Mouse (Mus musculus): ENCODE data around the gene Dnaaf5.

Gene Dnaaf5

DNA sequence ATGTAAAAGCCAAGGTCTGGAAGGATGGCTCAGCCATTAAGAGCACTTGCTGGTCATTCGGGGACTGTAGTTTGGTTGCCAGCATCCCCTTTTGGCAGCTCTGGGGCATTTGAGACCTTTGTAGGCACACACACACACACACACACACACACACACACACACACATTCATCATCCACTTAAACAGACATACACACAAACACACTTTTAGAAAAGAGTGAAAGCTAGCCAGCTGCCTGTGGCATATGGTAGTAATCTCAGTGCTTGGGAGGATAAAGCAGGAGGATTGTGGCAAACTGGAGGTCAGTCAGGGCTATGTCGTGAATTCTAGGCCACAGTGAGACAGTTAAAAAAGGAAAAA, 49.6 kb downstream of the Dnaaf5 start:
- no peak for DNase-seq

DNA sequence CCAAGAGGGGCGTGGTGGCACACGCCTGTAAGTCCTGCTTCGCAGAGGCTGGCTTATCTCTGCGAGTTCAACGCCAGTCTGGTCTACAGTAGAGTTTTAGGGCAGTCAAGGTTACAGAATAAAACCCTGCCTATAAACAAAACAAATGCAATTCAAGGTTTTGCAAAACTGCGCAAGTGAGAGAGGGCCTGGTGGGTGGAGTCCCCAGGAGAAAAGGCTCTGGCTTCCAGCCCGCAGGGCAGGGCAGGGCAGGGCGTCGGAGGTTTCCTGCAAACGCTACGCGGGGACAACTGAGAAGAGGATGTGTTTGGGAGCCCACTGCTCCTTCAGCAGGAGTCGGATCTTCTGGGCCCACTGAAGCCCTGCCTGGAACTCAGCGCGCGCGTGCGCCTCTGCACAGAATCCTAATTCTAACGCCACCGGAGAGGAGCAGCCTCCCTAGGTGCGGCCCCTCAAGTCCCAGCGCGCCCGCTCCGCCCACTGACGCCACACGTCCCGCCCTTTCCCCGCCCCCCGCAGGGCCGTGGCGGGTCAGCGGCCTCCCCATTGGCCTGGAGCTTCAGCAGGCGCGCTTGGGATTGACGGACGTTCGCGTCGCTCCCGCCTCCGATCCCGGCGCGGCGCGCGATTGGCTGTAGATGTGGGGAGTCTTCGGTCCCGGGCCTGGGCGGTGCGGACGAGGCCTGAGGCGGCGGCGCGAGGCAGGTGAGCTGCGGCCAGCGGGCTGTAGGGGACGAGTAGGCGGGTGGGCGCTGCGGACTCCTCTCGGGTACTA, 50.2 kb downstream of the Dnaaf5 start, which contains the start of gene Sun1:
TSS of gene Sun1 (plus strand) at position 643 of the 775 bp plus-strand sequence.
- DNase-seq: peak; percentile 99

DNA sequence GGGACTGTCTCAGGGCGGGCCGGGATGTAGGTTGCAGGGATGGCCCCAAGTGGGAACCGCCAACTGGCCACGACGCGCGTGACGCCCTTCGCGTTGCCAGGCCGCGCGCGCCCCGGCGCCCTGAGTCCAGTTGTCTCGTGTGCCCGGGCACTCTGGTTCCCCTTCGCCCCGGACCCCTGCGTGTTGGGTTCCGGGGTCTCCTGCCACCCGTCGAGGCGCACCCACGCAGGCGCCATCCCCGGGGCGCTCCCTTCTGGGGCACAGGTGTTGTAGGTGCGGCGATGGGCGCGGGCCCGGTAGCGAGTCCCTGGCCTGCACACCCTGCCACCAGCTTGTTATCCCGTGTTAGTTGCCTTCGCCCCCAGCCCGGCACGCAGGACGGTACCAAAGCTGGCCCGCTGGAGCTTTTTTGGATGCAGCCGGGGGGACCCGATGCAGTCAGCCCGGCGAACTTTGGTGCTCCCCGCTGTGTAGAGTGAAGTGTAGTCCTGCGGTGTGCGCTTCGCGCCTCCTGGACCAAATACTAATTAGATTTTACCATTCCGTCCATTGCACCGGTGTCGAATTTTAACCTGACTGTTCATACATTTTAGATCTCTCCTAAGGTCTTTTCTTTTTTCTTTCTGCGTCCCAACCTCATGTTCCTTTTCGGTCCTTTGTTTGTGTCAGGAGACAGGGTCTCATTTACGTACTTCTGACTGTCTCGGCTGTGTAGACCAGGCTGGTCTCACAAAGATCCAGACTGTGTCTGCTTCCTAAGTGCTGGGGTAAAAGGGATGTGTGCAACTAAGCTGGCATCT, 50.9 kb downstream of the Dnaaf5 start:
- DNase-seq: no peak

DNA sequence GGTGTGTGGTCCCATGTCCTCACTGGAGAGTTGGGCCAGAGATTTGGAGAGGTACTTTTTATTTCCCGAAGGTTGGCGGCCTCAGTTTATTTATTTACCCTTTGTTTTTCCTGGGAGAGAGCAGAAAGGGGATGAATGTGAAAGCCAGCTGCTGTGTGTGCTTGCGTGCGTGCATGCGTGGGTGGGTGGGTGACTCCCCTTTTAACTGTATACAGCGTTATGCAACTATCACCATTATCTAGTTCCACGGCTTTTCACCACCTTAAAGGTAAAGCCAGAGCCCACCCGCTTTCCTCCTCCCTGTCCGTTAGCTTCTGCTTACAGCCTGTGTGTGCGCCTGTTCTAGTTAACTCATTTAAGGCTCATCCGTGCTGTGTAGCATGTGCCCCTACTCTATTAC, 52.1 kb downstream of the Dnaaf5 start:
- DNase-seq: no peak

DNA sequence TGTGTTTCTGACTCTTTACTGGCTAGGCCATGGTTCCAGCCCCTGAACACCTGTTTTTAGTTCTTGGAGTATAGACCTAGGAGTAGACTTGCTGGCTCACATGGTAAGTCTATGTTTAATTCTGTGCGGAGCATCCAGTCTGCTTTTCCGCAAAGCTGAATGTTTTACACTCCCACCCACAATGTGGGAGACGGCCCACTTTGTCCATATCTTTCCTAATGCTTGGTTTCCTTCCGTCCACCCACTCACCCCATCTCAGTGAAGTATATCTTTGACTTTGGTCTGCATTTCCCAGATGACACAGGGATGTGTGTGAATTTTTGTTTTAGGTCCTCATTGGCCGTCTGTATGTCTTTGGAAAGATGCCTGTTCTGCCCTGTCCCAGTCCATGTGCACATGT, 53.3 kb downstream of the Dnaaf5 start:
- DNase-seq: no peak

DNA sequence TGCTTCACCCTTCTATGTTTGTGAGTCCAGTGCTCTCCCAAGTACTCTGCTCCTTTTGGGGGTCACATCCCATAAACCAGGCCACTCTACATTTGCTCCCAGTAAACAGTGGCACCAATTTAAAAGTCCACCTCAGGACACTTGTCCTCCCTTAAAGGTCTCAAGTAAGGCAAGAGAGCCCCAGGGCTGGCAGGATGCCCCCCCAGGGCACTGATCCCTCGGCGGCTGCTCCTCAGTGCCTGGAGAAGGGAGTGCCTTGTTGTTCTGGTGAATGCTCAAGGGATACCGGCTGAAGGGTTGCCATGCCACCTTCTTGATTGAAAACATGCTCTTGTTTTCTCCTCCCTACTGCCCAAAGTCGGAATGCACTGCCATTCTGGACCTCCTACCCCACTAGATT, 56.1 kb downstream of the Dnaaf5 start:
- no peak for DNase-seq

DNA sequence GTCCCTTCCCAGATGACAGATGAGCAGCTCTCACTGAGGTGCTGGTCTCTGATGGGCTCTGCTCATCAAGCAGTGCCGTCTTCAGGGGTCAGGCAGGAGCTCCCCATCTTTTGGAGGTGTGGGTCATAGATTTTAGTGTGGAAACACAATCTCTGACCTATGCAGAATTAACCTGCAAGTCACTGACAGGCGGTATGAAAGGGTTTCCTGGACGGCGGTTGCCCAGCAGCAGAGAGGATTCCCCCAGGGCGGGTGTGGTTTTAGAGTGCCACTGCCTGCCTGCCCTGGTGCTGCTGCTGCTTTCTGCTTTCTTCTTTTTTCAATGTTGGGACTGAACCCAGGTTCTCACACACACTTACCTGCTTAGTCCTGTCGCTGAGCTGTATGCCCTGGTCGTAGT, 56.5 kb downstream of the Dnaaf5 start:
- no peak for DNase-seq

DNA sequence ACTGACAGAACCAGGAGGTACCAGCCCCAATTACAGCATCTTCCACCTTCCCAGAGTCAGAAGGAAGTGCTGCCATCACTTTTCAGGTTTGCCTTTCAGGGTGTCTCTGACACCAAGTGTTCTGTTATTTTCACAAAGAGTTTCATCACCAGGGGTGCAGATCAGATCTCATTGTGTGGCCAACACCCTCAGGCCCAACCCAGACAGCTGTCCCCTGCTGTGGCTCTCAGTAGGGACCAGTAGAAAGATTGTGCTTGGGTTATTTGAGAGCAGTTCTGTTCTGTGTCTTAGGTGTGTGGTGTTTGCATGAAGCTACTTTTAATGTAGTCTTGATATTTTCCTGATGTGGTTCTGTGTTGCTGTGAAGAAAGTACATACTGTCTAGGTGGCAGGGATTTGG, 58.2 kb downstream of the Dnaaf5 start:
- DNase-seq: no peak

DNA sequence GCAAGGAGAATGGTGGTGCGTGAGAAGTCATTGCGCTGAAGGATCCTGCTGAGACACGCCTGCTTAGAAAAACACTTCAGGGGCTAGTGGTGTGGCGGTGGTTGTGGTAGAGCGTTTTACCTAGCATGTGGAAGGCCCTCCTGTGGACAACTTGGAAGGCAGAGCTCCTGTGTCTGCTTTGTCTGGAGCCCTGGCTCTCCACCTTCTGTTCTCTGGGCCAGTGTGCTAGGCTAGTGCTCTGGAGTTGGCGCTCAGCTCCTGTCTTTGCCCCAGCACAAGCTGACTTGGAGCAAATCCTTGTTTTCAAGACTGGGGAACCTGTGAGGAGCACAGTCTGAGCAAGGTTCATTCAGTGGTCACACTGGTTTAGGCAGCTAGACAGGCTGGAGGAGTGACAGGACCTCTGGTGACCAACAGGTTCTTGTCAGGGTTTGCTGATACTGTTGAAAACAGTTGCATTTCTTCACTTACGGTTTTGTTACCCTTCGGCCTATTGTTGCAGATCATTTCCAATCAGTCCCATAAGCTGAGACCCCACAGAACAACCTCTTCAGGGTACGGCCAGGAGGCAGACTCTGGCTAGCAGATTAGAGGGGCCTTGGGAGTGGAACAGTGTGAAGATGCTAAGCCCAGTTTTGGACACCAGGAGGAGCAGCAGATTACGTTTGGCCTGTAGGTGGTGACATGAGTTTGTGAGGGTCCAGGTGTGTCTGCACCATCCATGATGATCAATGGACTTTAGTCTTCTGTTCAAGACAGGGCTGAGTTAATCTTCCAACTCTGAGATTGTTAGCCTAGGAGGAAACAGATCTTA, 59.1 kb downstream of the Dnaaf5 start:
- no peak for DNase-seq

DNA sequence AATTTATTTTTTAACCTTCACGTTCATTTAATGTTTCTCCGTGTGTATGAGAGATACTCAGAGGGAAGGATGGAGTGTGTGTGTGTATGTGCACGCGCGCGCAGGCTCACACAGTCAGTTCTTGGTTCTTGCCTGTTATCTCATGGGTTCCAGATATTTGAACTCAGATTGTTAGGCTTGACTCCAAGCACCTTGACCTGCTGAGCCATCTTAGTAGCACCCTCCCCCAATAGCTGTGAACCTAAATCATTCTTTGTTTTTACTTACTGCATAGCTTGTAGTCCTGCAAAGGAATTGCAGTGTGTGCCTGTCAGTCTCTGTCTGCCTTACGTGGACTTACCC, 59.6 kb downstream of the Dnaaf5 start:
- no peak for DNase-seq

DNA sequence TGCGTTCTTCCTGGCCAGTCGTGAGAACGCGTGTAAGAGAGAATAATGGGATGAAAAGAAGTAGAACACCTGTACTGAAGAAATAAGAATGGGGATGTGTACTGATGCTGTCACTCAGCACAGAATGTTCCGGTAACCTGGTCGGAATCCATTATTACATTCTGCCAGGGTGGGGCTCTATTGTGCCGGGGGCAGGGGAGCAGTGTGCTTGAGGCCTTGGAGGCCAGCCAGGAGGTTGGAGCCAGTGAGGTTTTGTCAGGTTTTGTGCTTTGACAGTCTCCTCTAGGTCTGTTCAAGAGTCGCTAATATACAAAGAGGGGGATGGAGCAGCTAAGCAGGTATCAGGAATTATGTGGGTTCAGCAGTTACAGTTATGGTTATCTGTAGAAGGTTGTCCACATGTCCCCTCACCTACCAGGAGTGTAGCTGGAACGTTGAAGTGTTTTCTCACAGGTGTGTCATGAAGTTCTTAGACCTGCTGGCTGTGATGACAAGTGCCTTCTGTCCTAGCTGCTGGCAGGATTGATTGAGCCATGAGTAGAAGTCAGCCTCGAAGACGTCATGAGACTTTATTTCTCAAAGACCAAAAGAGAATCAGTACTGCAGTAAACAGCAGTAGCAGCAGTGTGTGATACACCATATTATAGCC, 61.8 kb downstream of the Dnaaf5 start:
- peak in 1 of 2 experiments; percentile 36 for DNase-seq

DNA sequence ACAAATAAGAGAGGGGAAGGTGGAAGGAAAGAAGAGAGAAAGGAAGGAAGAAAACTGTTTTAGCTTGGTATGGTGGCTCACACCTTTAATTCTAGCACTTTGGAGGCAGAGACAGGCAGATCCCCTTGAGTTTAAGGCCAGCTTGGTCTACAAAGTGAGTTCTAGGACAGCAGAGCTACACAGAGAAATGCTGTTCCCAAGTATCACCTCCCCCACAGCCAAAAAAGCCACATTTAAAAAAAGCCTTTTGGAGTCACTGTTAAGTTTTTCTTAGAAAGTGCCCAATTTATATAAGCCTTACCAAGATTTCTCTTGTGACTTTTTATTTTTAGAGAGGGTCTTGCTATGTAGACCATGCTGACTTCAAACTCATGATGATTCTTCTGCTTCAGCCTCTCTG, 64.3 kb downstream of the Dnaaf5 start:
- DNase-seq: no peak

DNA sequence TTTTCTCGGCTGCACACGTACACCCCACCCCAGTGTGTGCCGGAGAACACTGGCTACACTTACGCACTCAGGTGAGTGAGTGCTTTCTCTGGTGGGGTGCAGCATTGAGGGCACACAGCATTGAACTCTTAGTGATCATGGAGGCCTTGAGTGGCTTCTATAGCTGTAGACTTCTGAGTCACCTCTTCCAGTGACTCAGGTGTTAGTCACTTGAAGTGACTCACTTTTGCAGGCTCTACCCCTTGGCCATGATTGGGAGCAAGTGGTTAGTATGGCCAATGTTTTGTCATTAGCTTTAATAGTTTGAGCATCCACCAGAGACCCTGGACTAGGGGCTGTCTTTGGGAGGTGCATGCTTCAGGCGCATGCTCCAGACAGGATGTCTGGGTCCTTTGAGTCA, 65.2 kb downstream of the Dnaaf5 start:
- DNase-seq: no peak

DNA sequence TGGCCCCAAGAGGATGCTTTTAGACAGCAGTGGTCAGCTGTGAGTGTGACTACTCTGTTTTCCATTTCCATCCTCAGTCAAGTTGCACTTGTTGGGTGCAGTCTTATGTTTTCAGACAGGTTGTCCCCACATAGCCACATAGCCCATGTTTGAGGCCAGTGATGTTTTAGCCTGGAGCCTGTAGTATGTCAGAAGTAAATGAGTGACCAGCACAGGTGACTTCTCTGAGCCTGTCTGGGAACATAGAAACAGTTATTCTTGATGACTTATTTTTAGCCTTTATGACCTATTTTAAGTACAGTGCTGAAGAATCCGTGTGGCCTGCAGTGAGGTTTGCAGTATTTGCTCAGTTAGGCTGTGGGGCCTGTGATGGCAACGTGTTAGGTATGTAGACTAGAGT, 66.1 kb downstream of the Dnaaf5 start:
- no peak for DNase-seq

DNA sequence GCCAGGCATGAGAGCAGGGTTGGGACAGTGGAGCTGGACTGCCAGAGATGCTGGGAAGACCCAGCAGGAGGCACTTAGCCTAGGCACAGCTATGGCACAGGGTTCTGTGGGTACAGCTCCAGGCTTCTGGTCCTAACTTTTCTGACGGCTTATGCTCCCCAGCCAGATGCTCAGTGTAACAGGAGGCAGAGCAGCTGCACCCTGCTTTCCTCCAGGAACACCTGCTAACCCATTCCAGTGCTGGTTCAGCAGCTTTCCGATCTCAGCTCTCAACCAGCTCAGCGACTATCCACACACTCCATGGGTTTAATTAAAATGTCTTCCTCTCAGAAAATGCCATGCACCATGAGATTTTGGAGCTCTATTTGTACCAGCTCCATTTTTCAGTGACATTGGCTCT, 66.8 kb downstream of the Dnaaf5 start:
- DNase-seq: no peak

DNA sequence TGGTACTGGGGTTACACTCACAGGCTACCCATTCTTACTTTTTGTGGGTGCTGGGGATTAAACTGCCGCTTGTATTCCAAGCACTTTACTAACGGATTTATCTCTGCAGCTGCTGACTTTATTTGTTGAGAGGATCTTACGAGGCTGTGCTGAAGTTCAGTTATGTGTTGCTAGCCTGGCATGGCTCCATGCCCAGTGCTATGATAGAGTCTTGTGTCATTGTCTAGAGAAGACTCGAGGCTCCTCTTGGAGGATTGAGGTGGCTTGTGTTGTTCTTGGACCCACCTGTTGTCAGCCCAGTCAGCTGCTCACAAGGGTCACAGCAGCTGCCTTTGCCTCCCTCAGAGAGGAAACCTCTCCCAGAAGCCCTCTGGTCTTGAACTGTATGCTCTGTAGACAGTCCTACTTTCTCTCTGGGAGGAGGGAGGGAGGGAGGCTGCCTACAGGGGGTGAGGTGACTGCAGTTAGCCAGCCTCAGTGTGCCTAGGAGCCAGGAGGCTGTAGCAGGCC, 70.0 kb downstream of the Dnaaf5 start:
- DNase-seq: no peak

DNA sequence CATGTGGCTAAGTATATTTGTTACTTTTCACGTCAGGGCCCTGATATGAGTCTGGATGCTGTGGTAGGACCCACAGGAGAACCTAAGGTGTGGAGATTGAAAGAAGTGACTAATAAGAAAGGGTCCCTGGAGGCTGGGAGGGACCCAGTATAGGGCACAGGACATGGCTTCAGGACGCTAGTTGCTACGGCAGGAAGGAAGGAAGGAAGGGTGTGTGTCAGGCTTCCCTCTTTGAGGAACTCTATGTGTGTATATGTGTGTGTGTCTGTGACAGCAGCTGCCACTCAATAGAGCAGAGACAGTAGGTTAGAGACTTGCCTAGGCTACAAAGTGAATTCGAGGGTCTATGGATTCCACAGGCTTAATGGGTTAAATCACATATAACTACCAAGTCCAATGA, 70.6 kb downstream of the Dnaaf5 start:
- DNase-seq: peak; percentile 18 to 40

DNA sequence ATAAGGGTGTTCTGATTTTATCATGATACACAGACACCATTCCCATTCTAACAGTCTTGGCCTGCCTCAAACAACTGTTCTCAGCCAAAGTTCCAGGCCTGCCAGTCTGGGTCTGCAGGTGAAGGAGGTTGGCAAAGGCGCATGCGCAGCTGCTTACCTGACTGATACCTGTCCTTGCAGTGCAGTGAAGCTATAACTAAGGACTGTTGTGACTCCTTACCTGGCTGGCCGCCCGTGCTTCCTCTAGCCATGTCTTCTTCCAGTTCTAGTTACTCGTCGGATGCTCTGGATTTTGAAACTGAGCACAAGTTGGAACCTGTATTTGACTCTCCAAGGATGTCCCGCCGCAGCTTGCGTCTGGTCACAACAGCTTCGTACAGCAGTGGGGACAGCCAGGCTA, 73.3 kb downstream of the Dnaaf5 start:
- no peak for DNase-seq

DNA sequence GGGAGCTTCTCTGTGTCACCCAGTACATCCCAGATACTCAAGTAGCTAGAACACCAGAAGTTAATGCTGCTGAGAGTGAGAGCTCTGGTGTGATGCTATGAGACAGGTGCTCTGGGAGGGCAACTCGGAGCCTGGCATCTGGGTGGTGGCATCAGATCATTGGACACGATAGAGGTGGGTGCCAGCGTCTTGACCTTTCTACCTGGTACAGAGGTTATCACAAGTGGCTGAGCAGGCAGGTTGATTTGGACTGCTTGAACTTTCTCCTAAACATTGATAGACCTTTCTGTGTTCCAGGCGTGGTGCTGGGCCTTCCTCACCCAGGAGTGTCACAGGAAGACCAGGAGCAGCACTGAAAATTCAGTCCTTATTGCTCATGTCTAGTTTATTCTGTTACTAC, 77.2 kb downstream of the Dnaaf5 start:
- DNase-seq: no peak

DNA sequence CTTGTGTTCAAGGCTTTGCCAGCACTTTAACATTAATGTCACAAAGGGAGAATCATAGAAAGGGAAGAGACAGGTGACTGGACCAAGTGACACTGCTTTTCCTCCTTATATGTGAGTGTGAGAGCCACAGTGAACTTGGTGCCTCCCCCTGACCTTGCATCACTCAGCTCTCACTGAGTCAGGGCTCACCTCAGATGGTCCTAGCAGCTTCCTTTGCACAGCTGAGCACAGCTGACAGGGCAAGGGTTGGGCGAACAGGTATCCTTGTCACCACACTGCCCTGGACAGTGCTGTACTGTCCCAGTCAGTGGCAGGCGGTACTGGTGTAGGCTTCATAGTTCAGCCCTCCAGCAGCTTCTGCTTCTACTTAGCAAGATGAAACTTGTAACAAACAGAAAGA, 77.6 kb downstream of the Dnaaf5 start:
- DNase-seq: no peak

DNA sequence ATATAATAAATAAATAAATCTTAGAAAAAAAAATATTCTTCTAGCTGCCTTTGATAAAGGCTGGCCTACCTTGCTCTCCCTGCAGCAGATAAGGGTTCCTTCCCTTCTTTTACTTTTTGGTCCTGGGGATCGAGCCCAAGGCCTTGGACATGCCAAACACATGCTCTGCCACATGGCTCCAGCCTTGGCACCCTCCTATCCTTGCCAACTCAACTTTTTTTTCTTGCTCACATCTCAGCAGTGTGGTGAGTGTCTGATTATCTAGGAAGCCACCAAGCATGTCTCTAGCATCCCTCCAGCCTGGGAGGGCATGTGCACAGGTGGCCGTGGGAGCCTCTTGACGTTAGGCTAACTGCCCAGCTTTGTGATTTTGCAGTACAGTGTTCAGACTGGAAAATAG, 78.3 kb downstream of the Dnaaf5 start:
- no peak for DNase-seq

DNA sequence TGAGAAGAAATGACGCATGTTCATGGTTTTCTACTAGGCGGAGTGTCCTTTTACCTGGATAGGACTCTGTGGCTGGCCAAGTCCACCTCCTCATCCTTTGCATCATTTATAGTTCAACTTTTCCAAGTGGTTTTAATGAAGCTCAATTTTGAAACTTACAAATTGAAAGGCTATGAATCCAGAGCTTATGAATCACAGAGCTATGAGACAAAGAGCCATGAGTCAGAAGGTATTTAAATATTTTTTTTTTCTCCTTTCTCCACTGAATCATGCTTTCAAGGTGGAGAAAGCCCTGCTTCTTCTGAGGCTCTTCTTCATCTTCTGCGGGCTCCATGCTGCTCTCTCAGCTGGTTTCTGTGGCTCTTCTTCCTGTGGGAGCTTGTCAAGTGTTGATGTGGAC, 79.7 kb downstream of the Dnaaf5 start:
- DNase-seq: no peak

DNA sequence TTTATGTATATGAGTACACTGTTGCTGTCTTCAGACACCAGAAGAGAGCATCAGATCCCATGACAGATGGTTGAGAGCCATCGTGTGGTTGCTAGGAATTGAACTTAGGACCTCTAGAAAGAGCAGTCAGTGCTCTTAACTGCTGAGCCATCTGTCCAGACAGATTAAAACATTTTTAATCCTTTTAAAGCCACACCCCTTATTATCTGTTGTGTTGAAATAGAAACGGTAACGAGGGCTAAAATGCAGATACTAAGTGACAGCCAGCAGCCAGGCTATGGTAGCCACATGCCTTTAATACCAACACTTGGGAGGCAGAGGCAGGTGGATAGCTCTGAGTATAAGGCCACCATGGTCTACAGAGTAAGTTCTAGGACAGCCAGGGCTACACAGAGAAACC, 82.1 kb downstream of the Dnaaf5 start:
- no peak for DNase-seq

Data from lung, postnatal 4 days (tissue).